Mouse (Mus musculus): ENCODE measurements around the gene Cep295nl. TPM values are rescaled to one million over a fixed set of nuclear protein-coding genes. Genes with fewer than 3 reads are reported as not detected.

Gene Cep295nl
- polyA plus RNA-seq, 1 experiment from 2014 or later, result 0.15 TPM

Other genes starting within 250 kb of the Cep295nl start
- gene Dnah17, start 211.9 kb downstream of the Cep295nl start, polyA plus RNA-seq (2015; fragmentation: Nextera tagmentation; extraction: Ambion mirVana), result 0.20 and 0.35 TPM in 2 replicates
- 25.1 and 26.7 TPM in 2 replicates for gene Cyth1, start 93.9 kb downstream of the Cep295nl start, polyA plus RNA-seq (2015; fragmentation: Nextera tagmentation; extraction: Ambion mirVana)
- 17.7 and 18.8 TPM in 2 replicates for gene Usp36, start 52.3 kb downstream of the Cep295nl start, polyA plus RNA-seq (2015; fragmentation: Nextera tagmentation; extraction: Ambion mirVana)
- 83.6 and 98.8 TPM in 2 replicates for gene Timp2, start 13.2 kb upstream of the Cep295nl start, polyA plus RNA-seq (2015; fragmentation: Nextera tagmentation; extraction: Ambion mirVana)
- gene Lgals3bp, start 59.6 kb upstream of the Cep295nl start, polyA plus RNA-seq (2015; fragmentation: Nextera tagmentation; extraction: Ambion mirVana), result 3.8 and 4.4 TPM in 2 replicates
- gene Cant1, start 76.6 kb upstream of the Cep295nl start, polyA plus RNA-seq (2015; fragmentation: Nextera tagmentation; extraction: Ambion mirVana), result 24.9 and 27.8 TPM in 2 replicates
- 4.1 and 4.2 TPM in 2 replicates for gene C1qtnf1, start 85.7 kb upstream of the Cep295nl start, polyA plus RNA-seq (2015; fragmentation: Nextera tagmentation; extraction: Ambion mirVana)
- 5.5 and 5.9 TPM in 2 replicates for gene Engase, start 134.3 kb upstream of the Cep295nl start, polyA plus RNA-seq (2015; fragmentation: Nextera tagmentation; extraction: Ambion mirVana)

Measured in midbrain, embryonic 16.5 days (tissue).